Comparison of ENCODE assay signal across 16 mouse cellular contexts in genomic region chr5:137295712-137296111, GRCm38 (mm10). TPM values are rescaled to one million over a fixed set of nuclear protein-coding genes. Genes with fewer than 3 reads are reported as not detected.
DNase-seq lines count a peak whose midpoint lies in the region; ATAC-seq and TF ChIP-seq lines count a peak whose summit lies in the region.
"Had no signal": no experiment of that assay in that cellular context is flagged by ENCODE, and none has a peak within 500 bp of the region (broad histone marks: within the 10 kb centered on the region; RNA-seq: fewer than 3 reads in every experiment).

No protein-coding gene starts in this region.

- peaks cover 69% of the 10 kb centered on the region for H3K4me1 ChIP-seq in erythroblast, embryonic 14.5 days (ENCODE audit: control insufficient read depth)
- H3K4me1 ChIP-seq in liver, embryonic 11.5 days (replicated peaks; ENCODE audit: control insufficient read depth, insufficient read depth, low read length) = peaks cover 34% of the 10 kb centered on the region
- H3K4me1 ChIP-seq in G1E (ENCODE audit: insufficient read depth, low read depth, low read length) = peaks cover 90% of the 10 kb centered on the region
- peaks cover 53% of the 10 kb centered on the region for H3K4me1 ChIP-seq in liver, embryonic 12.5 days

- H3K27ac ChIP-seq in liver, embryonic 11.5 days (ENCODE audit: low read depth, low read length) = no peak overlapping the region; the same call in 1 of the 2 replicates
- peak overlapping the region; percentile 100 for H3K27ac ChIP-seq in liver, embryonic 12.5 days

- peaks cover 83% of the 10 kb centered on the region for H3K36me3 ChIP-seq in erythroblast, embryonic 14.5 days (ENCODE audit: control insufficient read depth)
- peaks cover 61% of the 10 kb centered on the region for H3K36me3 ChIP-seq in liver, embryonic 11.5 days (ENCODE audit: control insufficient read depth, insufficient read depth, low read length)
- H3K36me3 ChIP-seq in G1E (replicated peaks) = peaks cover 78% of the 10 kb centered on the region
- peaks cover 71% of the 10 kb centered on the region for H3K36me3 ChIP-seq in liver, embryonic 12.5 days

- peak overlapping the region; percentile 96 for H3K4me3 ChIP-seq in erythroblast, embryonic 14.5 days (replicated peaks)
- H3K4me3 ChIP-seq in liver, embryonic 11.5 days (ENCODE audit: low read depth, low read length) = peak overlapping the region; percentile 7; the same call in 1 of the 2 replicates
- H3K4me3 ChIP-seq in G1E (ENCODE audit: low read depth, low read length) = peak overlapping the region; percentile 82; the same call in 1 of the 2 replicates
- peak overlapping the region; percentile 77 for H3K4me3 ChIP-seq in liver, embryonic 12.5 days

- H3K9ac ChIP-seq in liver, embryonic 11.5 days (ENCODE audit: low read depth, low read length) = 0 out of 2 replicates have a peak overlapping the region, but pooled peaks have one; percentile 9
- peak overlapping the region; percentile 91; the same call in 1 of the 2 replicates for H3K9ac ChIP-seq in liver, embryonic 12.5 days

- DNase-seq in liver, embryonic 11.5 days (ENCODE audit: low spot score) = no peak
- DNase-seq in liver (no peak), G1E (ENCODE audit: low spot score) (no peak)
- no peak for DNase-seq in gastrocnemius, adult 18-20 months (ENCODE audit: low spot score)
- DNase-seq in kidney, adult 11 months = no peak
- DNase-seq: cerebellum, postnatal 36 days; gastrocnemius, postnatal 14 days; heart, postnatal 36 days; lung, postnatal 4 days; midbrain, embryonic 14.5 days had no signal

- no peak for ATAC-seq in erythroblast, adult 5-6 weeks (replicated peaks; ENCODE audit: low FRiP score, poor library complexity, severe bottlenecking)
- ATAC-seq in liver, embryonic 11.5 days (replicated peaks; ENCODE audit: low FRiP score) = no peak
- ATAC-seq in G1E (ENCODE audit: extremely low read depth, insufficient number of reproducible peaks, low FRiP score, poor library complexity, severe bottlenecking) = no peak
- ATAC-seq in liver, embryonic 12.5 days = no peak
- ATAC-seq: activated CD4-positive, CD25-positive, alpha-beta regulatory T cell, adult 4 months; Patski had no signal

- H3K27me3 ChIP-seq in erythroblast, embryonic 14.5 days (ENCODE audit: control insufficient read depth) = no peaks in the 10 kb centered on the region; the same call in 1 of the 2 replicates
- no peaks in the 10 kb centered on the region for H3K27me3 ChIP-seq in liver, embryonic 11.5 days (replicated peaks; ENCODE audit: control insufficient read depth, insufficient read depth, low read length)
- no peaks in the 10 kb centered on the region for H3K27me3 ChIP-seq in G1E (ENCODE audit: insufficient read depth, low read length)
- H3K27me3 ChIP-seq in liver, embryonic 12.5 days (replicated peaks) = 0 out of 2 replicates have a peak, but pooled peaks cover 4% of the 10 kb centered on the region
- H3K27me3 ChIP-seq: Patski had no signal

- WGBS in liver, embryonic 11.5 days = 89% methylated on average over 15 of the region's 15 CpGs
- 87% methylated on average over 15 of the region's 15 CpGs for WGBS in liver, embryonic 12.5 days (ENCODE audit: insufficient replicate concordance)

- H3K4me2 ChIP-seq in liver, embryonic 11.5 days = peak overlapping the region; percentile 99
- H3K4me2 ChIP-seq in liver, embryonic 12.5 days = peak overlapping the region; percentile 100

- TF ChIP-seq CTCF in G1E (IDR thresholded peaks at IDR 0.05; ENCODE audit: low read depth, low read length) = no peak

- H3K9me3 ChIP-seq in erythroblast, embryonic 14.5 days (ENCODE audit: control insufficient read depth, low read length) = no peaks in the 10 kb centered on the region
- no peaks in the 10 kb centered on the region for H3K9me3 ChIP-seq in liver, embryonic 11.5 days (ENCODE audit: control insufficient read depth, low read length)
- H3K9me3 ChIP-seq in G1E (replicated peaks) = no peaks in the 10 kb centered on the region
- H3K9me3 ChIP-seq in liver, embryonic 12.5 days (replicated peaks) = no peaks in the 10 kb centered on the region
- H3K9me3 ChIP-seq: limb, embryonic 15.5 days had no signal

RNA-seq across cellular contexts. Expression of gene Ufsp1, which starts 1.3 kb away (rescaled TPM):
- polyA plus RNA-seq in erythroblast, embryonic 14.5 days (2012) = 14.1 and 16.4 TPM in 2 replicates
- 19.0 and 21.7 TPM in 2 replicates for total RNA-seq in erythroblast, adult 5-6 weeks (2015; ENCODE audit: low replicate concordance)
- total RNA-seq in erythroblast, adult 5-6 weeks (2017; ENCODE audit: low replicate concordance) = 16.6 and 27.9 TPM in 2 replicates
- 13.3 and 13.5 TPM in 2 replicates for polyA plus RNA-seq in liver, embryonic 11.5 days (2014; fragmentation: Nextera tagmentation; extraction: Ambion mirVana)
- total RNA-seq in G1E (2014; fragmentation: Nextera tagmentation) (17.9 and 24.7 TPM in 2 replicates), G1E (2017) (11.7 and 13.8 TPM in 2 replicates)
- 29.7 and 29.9 TPM in 2 replicates for polyA plus RNA-seq in G1E (2012)
- polyA plus RNA-seq in liver, embryonic 12.5 days (2016; fragmentation: Nextera tagmentation; extraction: Ambion mirVana) = 11.9 and 12.5 TPM in 2 replicates
- total RNA-seq in gastrocnemius, adult 18-20 months (2021) = 10 to 100 TPM; 19.1 to 20.8 TPM

RNA-seq across cellular contexts. Expression of gene Ache, which starts 8.4 kb away (rescaled TPM):
- 29.5 and 30.9 TPM in 2 replicates for polyA plus RNA-seq in erythroblast, embryonic 14.5 days (2012)
- total RNA-seq in erythroblast, adult 5-6 weeks (2015; ENCODE audit: low replicate concordance) = 63.5 and 69.6 TPM in 2 replicates
- 55.2 and 63.8 TPM in 2 replicates for total RNA-seq in erythroblast, adult 5-6 weeks (2017; ENCODE audit: low replicate concordance)
- 22.7 and 23.3 TPM in 2 replicates for polyA plus RNA-seq in liver, embryonic 11.5 days (2014; fragmentation: Nextera tagmentation; extraction: Ambion mirVana)
- total RNA-seq in G1E (2014; fragmentation: Nextera tagmentation) (62.7 and 168 TPM in 2 replicates), G1E (2017) (7.4 and 7.8 TPM in 2 replicates)
- 36.5 and 46.4 TPM in 2 replicates for polyA plus RNA-seq in G1E (2012)
- polyA plus RNA-seq in liver, embryonic 12.5 days (2016; fragmentation: Nextera tagmentation; extraction: Ambion mirVana) = 23.4 and 26.2 TPM in 2 replicates
- total RNA-seq in gastrocnemius, adult 18-20 months (2021) = 10 to 100 TPM; 25.0 to 27.7 TPM
- polyA plus RNA-seq: activated CD4-positive, CD25-positive, alpha-beta regulatory T cell, adult 4 months had no signal

RNA-seq across cellular contexts. Expression of gene Srrt, which starts 11.8 kb away (rescaled TPM):
- 73.3 and 89.6 TPM in 2 replicates for polyA plus RNA-seq in erythroblast, embryonic 14.5 days (2012)
- total RNA-seq in erythroblast, adult 5-6 weeks (2015; ENCODE audit: low replicate concordance) = 85.7 and 166 TPM in 2 replicates
- 227 and 383 TPM in 2 replicates for total RNA-seq in erythroblast, adult 5-6 weeks (2017; ENCODE audit: low replicate concordance)
- polyA plus RNA-seq in liver, embryonic 11.5 days (2014; fragmentation: Nextera tagmentation; extraction: Ambion mirVana) = 165 and 169 TPM in 2 replicates
- total RNA-seq in G1E (2014; fragmentation: Nextera tagmentation) = 167 and 243 TPM in 2 replicates
- total RNA-seq in G1E (2017) = 185 and 189 TPM in 2 replicates
- polyA plus RNA-seq in G1E (2012) = 329 and 331 TPM in 2 replicates
- polyA plus RNA-seq in liver, embryonic 12.5 days (2016; fragmentation: Nextera tagmentation; extraction: Ambion mirVana) = 125 and 128 TPM in 2 replicates
- 10 to 100 TPM; 29.6 to 40.8 TPM for total RNA-seq in gastrocnemius, adult 18-20 months (2021)

RNA-seq across cellular contexts. Expression of gene Trip6, which starts 18.5 kb away (rescaled TPM):
- 0.51 and 0.54 TPM in 2 replicates for polyA plus RNA-seq in erythroblast, embryonic 14.5 days (2012)
- total RNA-seq in erythroblast, adult 5-6 weeks (2015; ENCODE audit: low replicate concordance) = 0.96 and 2.1 TPM in 2 replicates
- total RNA-seq in erythroblast, adult 5-6 weeks (2017; ENCODE audit: low replicate concordance) = 2.6 TPM in 1 of 2 replicates, not detected in the other
- polyA plus RNA-seq in liver, embryonic 11.5 days (2014; fragmentation: Nextera tagmentation; extraction: Ambion mirVana) = 31.0 and 31.6 TPM in 2 replicates
- 21.7 and 25.5 TPM in 2 replicates for total RNA-seq in G1E (2014; fragmentation: Nextera tagmentation)
- 4.6 and 8.8 TPM in 2 replicates for total RNA-seq in G1E (2017)
- polyA plus RNA-seq in G1E (2012) = 57.8 and 77.7 TPM in 2 replicates
- polyA plus RNA-seq in liver, embryonic 12.5 days (2016; fragmentation: Nextera tagmentation; extraction: Ambion mirVana) = 16.8 and 18.7 TPM in 2 replicates
- 1 to 10 TPM; 2.2 to 4.4 TPM for total RNA-seq in gastrocnemius, adult 18-20 months (2021)

RNA-seq across cellular contexts. Expression of gene Slc12a9, which starts 37.7 kb away (rescaled TPM):
- polyA plus RNA-seq in erythroblast, embryonic 14.5 days (2012) = 0.05 and 0.06 TPM in 2 replicates
- total RNA-seq in erythroblast, adult 5-6 weeks (2015; ENCODE audit: low replicate concordance) = 1.9 TPM in 2 replicates
- total RNA-seq in erythroblast, adult 5-6 weeks (2017; ENCODE audit: low replicate concordance) = 0.43 and 0.98 TPM in 2 replicates
- 6.4 and 7.0 TPM in 2 replicates for polyA plus RNA-seq in liver, embryonic 11.5 days (2014; fragmentation: Nextera tagmentation; extraction: Ambion mirVana)
- total RNA-seq in G1E (2014; fragmentation: Nextera tagmentation) = 5.9 and 8.1 TPM in 2 replicates
- total RNA-seq in G1E (2017) = 2.3 and 3.1 TPM in 2 replicates
- polyA plus RNA-seq in G1E (2012) = 4.1 and 5.3 TPM in 2 replicates
- 5.0 and 5.8 TPM in 2 replicates for polyA plus RNA-seq in liver, embryonic 12.5 days (2016; fragmentation: Nextera tagmentation; extraction: Ambion mirVana)
- total RNA-seq in gastrocnemius, adult 18-20 months (2021) = 1 to 10 TPM; 2.0 to 2.2 TPM

Comparison
In these comparisons a context has a peak if more than half of its experiments do, and no peak if none do; other contexts are left out.
1. H3K4me3 ChIP-seq: peak in every context shown above with its lines; median percentile 96 in erythroblast, embryonic 14.5 days; 82 in G1E; 77 in liver, embryonic 12.5 days; 7 in liver, embryonic 11.5 days.